Mouse (Mus musculus) layer of hippocampus, adult 11-12 months (tissue): ENCODE results near the gene Schip1.

ENCODE experiments used
- DNase-seq: peaks from one replicate; pipeline ENCODE4 v3.0.0; 2022; ENCODE audit warnings: low spot score

The Schip1 gene

DNA sequence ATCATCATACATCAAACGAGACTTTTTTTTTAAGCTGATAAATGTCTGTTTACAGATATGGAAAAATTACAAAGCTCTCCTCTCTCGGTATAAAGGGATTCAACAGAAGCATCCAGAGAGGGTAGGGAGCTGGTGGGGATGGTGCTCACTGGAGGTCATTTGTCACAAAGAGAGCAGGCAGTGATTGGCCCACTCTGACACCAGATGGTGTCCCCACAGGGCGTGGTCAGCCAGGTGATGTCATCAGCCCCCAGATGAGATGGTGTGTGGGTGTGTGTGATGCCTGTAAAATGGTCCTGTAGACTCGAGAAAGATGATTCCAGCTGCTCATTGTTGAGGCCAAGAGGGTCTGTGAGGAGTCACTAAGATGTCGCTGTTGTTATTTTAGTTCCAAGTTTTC lies 554.5 kb downstream of the Schip1 start:
- no peak for DNase-seq

DNA sequence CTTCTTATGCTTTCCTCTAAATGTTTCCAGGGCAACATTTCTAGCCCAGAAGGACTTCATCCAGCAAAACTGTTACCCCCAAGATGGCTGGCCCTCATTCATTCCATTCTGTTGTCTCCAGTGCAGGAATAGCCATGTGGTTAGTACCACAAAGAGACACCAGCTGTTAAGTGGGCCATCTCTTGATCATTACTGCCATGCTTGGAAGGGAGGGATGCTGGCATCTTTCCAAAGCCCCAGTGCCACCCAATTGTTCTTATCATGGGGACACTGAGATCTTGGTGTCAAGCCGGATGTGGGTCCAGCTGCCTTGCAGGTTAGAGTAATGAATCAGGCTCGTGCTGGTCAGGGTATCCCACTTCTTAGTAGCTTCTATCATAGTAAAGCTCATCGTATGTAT lies 557.4 kb downstream of the Schip1 start:
- DNase-seq: no peak

DNA sequence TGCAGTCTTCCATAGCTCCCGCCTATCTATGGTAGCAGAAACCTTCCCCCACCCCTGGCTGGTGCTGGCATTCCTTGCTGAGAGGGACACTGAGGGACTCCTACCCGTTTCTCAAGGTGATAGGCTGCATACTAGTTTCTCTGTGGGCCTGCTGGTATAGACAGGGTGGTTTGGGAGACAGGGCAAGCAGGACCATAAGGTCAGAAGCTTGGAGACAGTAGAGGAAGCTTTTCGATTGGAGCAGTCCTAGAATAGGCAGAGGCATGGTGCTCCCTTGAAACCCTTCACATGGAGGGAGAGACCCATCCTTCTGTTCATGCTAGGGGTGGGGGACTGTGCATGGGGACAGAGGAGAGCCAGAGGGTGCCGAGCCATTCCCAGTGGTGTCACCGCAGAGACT lies 558.4 kb downstream of the Schip1 start:
- no peak for DNase-seq

DNA sequence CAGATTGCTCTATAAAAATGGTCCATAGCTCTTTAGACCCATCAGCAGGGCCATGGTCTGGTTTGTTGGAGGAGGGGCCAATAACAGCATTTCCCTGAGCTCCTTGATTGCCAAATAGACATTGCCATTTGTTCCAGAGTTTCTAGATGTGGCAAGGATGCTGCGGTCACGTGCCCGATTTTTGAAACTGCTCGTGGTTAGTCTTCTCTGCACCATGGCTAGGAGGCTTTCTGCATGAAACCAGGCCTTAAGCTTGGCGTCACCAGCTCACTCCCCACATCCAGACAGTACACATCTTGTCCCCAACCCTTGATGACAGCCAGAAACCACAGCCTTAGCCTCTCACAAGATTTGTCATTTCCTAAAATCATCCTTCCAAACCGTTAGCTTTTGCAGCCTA lies 559.9 kb downstream of the Schip1 start:
- DNase-seq: no peak

DNA sequence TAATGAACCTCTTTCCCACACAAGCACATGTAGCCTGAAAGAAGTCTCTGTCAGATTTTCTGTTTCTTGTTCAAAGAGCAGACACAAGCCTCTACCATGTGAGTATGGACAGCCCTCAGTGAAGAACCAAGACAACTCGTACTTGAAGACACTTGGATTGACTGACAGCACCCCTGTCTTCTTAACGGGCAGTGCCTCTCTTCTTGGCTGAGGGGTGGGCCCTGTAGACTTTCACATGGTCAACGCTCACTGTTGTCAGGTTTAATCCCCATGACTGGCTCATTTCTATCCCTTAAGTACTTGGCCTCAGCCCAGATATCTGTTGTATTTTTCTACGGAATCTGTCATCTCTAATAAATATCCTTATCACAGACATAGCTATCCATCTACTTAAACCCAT lies 565.7 kb downstream of the Schip1 start:
- DNase-seq: no peak

DNA sequence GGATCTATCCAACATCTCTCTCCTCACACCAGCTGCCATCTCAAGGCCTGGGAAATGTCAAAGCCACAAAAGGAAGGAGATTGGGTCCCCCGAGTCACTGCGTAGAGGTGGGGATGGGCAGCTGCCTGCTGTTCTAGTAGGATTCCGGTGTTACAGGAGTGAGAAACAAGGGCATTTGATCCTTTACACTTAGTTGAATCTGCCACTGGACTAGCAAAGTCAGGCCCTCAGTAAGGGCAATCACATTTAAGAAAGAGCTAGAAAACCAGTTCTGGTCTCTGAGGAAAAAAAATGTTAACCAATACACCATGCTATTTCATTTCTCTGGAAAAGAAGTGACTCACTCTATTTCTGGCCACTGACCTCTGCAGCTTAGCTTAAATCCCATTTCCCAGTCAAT lies 566.2 kb downstream of the Schip1 start:
- no peak for DNase-seq

DNA sequence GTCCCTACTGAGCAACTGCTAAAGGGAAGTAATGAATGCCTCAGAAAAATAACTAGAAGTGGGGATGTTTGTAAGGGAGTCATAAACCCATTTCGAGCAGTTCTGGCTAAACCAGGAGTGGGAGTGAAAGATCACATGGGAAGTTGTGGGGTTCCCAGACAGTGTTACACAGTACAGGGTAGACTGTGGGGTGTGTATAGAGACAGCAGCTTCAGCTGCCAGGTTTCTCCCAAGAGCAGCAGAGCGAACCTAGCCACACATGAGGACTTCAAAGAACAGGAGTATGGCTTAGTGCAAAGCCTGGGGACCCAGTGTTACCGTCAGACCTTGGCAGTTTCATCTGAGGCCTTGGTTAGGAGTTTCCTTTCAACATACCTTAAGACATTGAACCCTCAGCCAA lies 568.1 kb downstream of the Schip1 start:
- DNase-seq: no peak

DNA sequence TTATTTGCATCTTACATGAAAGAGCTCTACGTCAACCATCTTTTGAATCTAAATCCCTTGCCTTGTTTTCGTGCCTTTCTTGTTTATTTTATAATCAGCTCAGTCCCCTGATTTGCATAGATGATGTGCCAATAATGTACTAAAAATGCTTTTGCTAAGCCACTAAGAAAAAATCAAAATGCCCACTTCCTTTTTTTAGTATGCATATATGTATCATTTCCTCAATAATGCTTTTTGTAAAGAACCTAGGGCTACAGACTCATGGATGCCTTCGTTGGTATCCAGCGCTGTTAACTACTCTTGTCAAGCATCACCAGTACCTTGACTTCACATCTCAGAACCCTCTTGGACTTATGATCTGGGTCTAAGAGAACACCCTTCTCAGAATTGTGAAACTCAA lies 569.0 kb downstream of the Schip1 start:
- no peak for DNase-seq

DNA sequence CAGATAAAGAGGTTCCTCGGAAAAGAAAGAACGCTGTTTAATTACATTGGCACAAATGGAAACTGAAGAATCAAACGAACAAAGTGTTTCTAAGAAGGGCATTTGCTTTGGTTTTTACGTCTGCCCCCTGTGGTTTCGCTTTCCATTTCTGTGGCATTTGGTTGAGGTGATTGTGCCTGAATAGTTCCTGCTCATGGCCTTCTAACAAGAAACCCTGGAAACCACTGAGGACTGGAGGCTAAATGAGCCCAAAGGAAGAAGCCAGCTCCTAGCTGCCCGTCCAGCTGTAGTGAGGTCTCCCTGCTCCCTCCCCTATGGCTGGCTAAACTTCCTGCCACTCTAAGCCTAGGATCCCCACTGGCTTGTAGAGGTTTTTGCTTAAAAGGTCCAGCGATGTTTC lies 573.4 kb downstream of the Schip1 start:
- DNase-seq: no peak

DNA sequence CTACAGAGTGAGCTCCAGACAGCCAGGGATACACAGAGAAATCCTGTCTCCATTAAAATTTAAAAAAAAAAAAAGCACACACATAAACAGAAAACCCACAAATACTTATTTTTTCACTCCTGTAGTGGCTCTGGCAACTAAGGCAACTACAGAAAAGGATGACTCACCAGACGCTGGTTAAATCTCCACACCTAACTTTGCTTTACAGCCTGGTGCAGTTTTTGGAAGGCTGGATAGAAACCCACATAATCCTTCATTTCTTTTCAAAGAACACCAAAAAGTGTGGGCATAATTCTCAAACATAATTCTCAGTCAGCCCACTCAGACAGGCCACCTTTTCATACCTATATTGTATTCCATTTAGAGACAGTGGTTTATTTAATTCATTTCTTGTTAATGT lies 574.1 kb downstream of the Schip1 start:
- no peak for DNase-seq

DNA sequence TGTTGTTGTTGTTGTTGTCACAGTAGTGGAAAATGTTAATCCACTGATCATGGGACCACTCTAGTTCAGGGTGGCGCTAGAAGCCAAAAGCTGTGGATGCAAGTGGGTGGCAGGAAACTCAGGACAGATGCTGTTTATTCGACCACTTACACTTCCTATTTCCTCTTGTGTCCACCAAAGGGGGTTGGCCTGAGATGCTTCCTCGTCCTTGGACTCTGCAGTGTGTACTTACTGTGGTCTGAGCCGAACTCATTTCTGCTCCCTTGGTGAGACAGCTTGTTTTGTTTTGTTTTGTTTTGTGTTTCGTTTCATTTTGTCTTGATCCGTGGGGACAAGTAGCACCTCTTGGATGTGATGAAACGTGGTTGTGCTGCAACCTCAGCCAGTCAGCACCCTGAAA lies 578.3 kb downstream of the Schip1 start:
- no peak for DNase-seq

DNA sequence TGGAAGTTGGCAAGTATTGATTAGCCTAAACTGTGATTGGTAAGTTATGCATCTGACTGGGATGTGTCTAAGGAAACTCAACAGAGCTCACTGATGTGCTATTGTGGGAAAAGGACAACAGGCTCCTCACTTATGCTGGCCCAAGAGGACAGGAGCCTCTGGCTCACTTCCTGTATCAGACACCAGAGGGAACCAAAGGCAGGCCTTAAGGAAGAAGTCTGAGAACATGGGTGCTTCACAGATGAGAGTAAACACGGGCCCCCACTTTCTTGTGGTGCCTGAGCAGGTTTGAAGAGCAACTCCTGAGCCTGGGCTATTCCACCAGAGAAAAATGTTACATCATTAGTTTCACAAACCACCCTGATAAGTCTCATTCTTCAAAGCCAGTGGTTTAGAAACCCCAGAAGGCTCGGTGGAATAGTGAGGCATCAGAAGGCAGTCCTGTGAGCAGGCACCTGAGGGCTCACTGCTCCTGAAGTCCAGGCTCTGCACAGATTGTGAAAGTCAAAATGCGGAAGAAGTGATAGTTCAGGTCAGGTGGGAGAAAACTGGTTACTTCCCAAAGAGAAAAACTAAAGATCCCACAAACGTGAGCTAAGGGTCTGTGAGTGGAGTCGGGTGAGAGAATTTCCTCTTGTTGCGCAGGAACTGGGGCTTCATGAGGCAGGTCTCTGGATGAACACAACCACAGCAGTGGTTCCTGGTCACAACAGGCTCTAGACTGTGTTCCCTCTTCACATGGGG lies 582.0 kb downstream of the Schip1 start:
- DNase-seq: peak; percentile 56

DNA sequence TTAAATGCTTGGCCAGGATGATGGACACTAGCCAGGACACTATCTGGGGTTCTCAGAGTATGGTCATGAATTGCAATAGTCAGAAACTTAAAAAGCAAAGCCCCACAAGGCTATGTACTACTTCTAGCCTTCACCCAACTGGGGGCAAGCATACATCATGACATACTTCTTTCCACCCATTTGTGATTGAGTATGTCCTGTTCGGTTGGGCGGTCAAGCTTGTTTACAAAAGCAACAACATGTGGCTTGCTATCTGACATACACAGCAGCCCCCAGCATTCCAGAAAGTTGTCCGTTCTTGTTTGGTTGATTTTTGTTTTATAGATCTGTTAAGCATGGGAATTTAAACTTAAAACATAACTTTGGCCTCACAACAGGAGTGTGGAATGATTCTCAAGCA lies 582.7 kb downstream of the Schip1 start:
- DNase-seq: no peak

DNA sequence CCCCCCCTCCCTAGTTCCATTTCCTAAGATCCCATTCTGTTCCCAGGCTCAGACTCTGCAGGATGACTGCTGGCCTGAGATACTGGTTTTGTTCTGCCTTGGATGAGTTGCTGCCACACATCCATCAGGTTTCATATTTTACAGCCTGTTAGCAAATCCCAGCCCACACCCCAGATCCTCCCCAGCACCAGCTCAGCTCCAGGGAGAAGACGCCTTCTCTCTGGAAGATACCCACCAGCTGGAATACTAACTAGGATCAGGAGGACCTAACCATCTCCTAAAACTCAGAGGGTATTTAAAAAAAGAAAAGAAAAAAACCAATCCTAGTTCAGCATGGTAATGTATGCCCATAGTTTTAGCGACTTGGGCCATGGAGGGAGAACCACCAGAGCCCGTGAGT lies 585.6 kb downstream of the Schip1 start:
- DNase-seq: no peak

DNA sequence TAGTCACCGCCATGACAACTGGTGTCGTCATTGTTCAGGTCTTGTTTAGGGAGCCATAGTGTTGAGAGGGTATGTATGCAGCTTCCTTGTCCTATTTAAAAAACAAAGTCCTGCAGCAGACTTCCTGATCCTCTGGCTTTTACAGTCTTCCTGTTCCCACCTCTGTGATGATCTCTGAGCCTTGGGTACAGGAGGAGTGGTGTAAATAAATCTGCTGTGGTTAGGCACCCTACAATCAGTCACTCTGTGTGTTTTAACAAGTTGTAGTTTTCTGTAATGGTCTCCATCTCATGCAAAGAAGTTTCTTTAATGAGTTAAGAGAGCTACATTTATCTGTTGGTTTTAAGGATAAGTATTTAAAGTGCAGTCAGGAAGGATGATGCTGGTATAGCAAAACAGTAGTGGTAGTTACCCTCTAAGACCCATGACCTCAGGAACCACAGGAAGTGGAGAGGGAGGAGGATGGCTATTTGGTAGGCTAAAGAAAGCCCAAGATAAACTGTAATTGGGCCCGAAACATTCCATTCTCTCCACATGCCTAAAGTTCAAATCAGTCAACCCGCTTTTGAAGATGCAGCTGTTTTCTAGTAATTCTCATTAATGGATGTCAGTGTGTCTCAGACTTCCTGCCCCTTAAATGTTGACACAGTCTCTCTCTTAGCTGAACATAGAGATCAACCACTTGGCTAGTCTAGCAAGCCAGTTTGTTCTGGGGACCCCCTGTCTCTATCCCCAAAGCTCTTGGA lies 592.2 kb downstream of the Schip1 start:
- DNase-seq: no peak

DNA sequence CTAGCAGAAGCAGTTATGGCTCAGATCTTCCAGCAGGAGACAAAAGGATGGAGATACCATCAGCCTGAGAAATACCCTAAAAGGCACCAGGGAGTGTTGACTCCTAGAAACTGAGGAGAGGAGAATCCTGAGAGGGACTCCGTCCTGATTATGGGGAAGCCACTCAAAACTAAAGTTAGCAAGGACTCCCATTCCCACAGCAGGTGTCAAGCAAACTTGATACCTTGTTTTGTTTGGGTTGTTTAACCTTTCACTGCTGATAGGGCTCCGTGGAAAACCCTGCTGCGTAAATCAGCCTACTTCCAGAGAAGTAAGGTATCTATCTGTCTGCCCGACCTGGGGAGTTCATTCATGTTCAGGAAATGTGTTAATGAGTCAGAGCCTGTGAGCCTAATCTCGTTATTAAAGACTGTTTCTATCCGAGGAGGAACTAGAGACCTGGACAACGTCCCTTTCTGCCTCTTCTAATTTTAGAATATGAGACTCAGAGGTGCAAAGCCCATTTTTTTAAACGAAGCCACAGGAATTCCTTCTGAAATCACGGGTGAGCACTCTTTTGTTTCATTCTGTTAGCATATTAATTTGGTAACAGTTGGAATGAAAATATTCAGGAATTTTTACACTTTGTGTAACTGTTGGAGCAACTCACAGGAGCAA lies 593.1 kb downstream of the Schip1 start:
- no peak for DNase-seq

DNA sequence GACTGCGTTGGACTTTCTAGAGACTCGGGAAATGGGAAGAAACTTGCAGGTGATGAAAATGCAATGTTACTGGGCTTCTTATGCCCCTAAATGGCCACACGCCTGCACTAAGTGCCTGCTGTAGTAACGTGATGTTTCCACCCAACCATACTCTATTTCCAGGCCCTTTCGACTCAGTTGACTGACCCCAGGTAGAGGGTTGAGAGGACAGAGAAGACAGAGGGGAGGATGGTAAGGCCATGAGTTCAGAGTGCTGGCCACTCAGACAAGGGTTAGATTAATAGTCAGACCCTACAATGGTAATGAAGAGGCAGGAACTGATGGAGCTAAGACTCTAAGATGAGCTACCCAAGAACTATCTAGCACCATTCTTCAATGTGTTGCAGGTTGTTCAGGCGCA lies 595.4 kb downstream of the Schip1 start:
- no peak for DNase-seq

DNA sequence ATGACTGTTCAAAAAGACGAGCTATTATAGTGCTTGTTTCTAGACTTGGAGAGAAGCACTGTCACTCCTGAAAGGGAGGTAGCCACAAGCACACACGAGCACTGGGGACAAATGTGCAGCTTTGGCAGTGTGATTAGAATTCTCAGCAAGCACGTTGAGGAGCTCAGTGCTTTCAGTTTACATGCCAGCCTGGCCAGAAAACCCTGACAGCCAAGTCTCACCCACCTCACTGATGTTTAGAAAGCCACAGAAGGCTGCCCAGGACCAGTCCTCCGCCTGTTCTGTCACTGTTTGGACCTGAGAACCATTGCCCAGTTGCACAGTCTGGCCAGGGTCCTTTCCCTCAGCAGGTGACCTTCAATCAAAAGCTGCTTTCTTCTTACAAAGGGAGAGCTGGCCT lies 595.9 kb downstream of the Schip1 start:
- DNase-seq: no peak

DNA sequence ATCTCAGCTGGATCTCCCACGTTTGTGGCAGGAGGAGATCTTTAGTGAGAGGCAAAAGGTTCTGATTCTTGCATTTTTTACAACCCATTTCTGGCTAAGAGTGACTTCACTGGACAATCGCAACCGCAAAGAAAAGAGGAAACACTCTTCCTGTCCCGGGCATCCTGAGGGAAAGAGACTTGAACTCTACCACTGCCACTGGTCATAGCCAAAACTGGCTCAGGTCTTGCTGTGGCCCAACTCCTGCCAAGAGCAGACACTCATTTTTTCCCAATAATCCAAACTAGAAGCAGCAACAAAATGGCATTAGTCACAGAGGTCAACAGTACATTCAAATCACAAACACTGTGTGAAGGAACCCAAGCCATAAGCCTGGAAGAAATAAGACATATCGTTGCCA lies 597.8 kb downstream of the Schip1 start:
- DNase-seq: no peak

DNA sequence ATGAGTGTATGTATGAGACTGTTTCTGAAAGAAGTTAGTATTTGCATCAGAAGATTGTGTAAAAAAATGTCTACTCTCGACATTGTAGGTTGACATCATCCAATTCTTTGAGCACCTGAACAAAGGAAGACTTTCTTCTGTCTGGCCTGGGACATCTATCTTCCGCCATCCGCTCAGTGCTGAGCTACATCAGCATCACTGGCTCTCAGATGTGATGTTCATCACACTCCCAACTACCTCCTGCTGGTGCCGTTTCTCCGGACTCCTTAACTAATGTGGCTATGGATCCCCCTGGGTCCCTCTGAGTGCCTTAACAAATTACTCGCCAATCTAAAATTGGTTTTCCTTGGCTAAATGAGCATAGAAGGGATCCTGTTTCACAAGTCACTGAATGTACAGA lies 599.7 kb downstream of the Schip1 start:
- no peak for DNase-seq

DNA sequence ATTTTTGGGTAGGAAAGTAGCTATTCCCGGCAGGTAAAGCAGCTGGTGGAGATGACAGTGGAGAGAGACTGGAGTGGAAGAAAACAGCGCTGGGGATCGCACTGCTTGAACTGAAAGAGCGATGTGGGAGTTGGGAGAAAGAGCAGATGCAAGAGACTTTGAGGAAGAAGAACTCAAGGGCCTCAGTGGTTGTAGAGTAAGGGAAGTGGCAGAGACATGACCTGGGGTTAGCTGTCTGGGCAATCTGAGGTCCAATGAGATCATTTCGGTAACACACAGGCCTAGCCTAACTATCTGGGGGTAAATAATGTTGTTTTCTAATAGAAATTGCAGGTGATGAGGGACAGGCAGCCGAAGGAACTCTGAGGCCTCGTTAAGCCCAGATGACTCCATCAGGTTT lies 601.8 kb downstream of the Schip1 start:
- no peak for DNase-seq

DNA sequence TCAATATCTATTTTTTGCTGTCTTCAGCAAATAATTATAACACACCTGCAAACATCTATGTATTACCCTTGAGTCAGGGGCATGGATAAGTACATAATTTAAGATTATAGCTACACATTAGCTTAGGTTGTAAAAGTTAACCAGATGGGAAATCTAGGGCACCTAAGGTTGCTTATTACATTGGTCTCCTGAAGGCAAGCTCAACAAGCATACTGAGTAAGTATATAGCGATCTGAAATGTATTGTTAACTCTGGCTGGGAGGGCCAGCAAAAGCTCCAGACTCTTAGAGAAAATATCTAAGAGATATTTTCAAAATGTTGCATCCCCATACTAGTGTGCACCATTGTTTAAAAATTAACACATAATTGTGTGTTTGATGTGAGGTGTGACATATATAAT lies 603.2 kb downstream of the Schip1 start:
- no peak for DNase-seq

DNA sequence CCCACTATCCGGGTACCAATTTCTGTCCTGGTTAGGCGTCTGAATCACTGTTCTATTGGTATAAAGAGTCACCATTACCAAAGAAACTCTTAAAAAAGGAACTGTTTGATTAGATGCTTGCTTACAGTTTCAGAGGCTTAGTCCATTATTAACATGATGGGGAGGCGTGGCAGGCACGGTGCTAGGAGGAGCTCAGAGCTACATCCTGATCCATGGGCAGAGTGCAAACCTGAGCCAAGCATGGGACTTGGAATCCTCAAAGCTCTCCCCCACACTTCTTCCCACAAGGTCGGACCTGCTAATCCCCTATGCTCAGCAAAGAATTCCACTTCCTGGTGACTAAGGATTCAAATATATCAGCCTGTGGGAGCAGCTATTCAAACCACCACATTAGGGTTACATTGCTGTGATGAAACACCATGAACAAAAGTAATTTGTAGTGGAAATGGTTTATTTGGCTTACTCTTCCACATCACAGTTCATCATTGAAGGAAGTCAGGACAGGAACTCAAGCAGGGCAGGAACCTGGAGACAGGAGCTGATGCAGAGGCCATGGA lies 604.9 kb downstream of the Schip1 start:
- DNase-seq: no peak
